Mouse (Mus musculus) heart, adult 11 months (tissue): Measurements from ENCODE around the gene Gm12216.

Source experiments
- DNase-seq: peaks from one replicate; pipeline ENCODE4 v3.0.0; 2022

Gm12216 gene

DNA sequence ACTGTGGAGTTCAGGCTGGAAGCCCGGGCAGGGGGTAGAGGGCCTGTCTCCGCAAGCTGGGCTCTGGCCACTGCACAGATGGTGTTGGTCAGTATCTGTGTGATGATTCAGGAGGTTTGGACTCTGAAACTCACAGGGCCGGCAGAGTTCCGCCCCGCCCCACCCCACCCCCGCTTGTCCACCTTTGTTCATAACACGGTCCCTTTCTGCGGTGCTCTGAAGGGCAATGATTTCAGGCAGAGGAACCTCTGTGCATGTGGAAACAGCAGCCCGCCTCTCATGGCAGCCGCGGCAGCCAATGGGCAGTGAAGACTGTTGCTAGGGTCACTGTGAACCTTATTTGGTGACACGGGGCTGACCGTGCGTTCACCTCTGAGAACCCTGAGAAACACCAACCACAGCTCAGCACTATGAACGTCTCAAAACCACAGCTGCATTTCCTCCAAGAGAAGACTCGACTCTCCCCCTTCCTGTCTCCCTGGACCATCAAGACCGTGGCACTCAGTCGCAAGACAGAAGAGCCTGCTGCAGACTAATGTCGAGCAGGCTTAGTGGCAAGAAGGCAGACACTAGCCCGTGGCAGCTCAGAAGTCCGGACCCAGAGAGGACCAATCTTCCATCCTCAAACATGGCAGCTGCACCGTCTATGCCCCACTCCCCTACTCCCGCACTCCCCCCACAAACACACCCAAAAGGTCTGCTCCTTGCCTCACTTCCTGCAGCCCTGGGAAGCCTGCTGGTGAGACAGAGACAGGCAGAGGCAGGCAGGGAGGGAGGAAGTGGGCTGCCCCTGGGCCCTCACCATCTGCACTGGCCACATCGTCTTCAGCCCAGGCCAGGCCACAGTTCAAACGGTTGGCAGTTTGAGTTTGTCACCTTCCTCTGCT, 64.1 kb downstream of the Gm12216 start:
- peak; percentile 99 for DNase-seq

DNA sequence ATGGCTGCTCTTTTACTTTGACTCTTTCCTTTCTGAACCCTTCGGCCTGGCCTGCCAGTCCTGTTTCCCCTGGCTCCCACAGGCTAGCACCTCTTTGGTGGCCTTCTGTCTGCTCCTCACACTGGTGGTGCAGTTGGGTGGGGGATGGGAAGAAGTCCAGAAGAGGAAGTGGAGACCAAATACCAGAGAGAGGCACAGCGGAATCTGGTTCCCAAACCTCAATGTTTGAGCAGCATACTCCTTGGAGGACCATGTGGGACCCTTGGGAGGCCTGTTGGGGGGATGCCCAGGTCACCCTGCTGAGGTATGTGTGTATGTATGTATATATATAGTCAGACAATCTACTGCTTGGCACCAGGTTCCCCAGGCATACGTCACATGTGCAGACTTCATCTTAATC, 65.0 kb downstream of the Gm12216 start:
- peak; percentile 96 for DNase-seq

DNA sequence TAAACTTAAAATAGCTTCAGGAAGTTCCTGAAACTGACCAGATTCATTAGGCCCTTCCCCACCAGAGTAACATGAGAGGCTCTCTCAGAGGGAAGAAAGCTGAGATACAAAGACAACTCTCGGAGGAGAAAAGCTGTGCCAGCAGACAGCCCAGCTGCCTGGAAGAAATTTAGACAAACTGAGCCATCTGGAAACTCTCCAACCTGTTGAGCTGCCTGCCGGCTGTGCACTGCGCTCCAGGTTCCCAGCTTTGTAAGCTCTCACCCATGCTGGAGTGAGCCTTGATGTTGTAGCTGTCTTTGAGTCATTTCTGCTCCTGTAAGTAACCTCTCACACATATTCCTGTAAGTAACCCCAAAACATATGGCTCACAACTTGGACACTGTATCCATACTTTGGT, 66.1 kb downstream of the Gm12216 start:
- peak; percentile 95 for DNase-seq

DNA sequence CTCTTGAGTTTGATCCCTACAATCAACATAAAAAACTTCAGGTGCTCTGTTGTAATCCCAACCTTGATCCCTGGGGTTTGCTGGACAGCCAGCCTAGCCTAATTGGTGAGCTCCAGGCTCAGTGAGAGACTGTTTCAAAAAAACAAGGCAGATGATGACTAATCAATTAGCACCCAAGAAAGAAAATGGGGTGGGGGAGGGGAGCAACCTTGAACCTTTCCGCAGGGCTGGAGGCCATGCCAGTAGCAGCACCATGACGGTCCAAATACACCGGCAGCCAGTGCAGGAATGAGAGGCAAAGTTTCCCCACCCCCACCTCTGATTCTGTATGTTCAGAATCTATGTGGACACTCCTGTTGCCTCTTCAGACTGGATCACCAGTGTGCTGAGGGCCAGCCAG, 69.8 kb downstream of the Gm12216 start:
- no peak for DNase-seq

DNA sequence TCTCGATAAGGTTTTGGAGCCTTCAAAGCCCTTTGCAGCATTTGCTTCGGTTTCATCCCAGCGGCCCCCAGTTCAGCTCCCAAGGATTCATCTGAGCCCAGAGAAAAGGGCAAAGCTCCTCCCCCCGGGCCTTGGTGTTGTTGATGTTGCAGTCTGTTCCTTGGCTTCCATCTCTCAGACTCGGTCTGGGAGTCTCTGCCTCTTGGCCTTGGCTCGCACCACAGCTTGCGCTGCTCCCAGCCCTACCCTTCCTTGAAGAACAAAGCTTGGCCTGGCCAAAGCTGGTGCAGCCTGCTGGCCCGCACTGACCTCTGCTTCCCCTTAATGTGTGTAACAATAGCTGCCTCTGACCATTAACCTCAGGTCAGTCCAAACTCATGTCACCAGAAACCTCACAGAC, 70.9 kb downstream of the Gm12216 start:
- peak; percentile 99 for DNase-seq

DNA sequence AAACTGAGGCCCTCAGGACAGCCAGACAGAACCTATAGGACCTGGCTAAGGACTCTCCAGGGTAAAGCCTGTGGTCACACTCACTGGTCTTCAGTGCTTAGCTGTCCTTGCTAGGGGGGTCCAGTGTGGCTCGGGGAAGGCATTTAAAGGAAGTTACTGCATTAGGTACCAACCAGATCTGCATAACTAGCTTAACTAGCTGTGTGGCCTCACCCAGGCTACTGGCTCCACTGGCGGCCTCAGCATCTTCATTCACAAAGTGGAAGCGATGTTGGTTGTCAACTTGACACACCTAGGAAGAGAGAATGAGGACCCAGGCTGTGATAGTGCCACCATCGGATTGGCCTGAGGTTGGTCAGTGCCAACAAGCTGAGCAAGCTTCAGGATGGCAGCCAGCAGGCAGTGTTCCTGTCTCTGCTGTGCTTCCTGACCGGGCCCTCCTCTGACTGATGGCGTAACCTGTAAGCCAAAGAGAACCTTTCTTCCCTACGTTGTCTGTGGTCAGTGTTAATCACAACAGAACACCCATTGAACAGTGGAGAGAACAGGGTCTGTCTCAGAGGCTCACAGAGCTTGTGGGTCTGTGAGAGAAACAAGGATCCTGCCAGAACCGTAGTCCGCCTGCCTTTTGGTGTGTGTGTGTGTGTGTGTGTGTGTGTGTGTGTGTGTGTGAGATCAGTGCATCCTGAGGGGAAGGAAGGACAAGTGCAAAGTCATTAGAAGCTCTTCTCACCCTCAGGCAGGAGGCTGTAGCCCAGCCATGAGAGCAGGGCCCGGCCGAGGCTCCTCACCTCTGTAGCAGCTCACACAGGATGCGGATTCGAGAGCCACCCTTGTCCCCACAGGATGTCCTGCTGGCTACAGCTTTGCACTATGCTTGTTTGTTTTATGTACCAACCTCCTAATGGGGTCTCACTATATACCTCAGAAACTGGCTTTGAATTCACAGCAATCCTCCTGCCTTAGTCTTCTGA, 72.7 kb downstream of the Gm12216 start:
- DNase-seq: peak; percentile 96

GRCm38 (mm10) chr11:53785311-53785936, 73.6 kb downstream of the Gm12216 start:
- peak; percentile 95 for DNase-seq

DNA sequence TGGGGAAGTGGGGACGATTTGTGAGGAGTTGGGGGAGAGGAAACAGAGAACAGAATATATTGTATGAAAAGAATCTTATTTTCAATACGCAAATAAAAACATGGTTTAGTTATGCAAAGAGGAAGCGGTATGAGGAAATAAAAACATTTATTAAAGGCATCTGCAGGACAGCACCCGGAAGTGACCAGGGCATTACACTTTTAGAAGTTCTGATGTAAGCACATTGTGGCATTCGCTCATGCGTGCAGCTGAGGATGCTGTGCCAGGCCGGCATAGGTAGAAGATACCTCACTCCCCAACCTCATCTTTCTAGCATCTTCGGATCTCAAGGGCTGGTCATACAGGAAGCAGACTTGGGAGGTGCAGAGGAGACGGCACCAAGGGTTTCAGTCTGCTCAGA, 75.8 kb downstream of the Gm12216 start:
- DNase-seq: no peak

GRCm38 (mm10) chr11:53781964-53782363, 77.1 kb downstream of the Gm12216 start:
- DNase-seq: peak; percentile 98

- DNase-seq: peak; percentile 92
Observed at GRCm38 (mm10) chr11:53781201-53781775, 77.8 kb downstream of the Gm12216 start.

- DNase-seq: peak; percentile 92
Observed at GRCm38 (mm10) chr11:53780262-53780661, 78.8 kb downstream of the Gm12216 start.

- DNase-seq: no peak
Observed at GRCm38 (mm10) chr11:53779808-53780207, 79.2 kb downstream of the Gm12216 start.

GRCm38 (mm10) chr11:53778455-53778854, 80.6 kb downstream of the Gm12216 start:
- DNase-seq: no peak

DNA sequence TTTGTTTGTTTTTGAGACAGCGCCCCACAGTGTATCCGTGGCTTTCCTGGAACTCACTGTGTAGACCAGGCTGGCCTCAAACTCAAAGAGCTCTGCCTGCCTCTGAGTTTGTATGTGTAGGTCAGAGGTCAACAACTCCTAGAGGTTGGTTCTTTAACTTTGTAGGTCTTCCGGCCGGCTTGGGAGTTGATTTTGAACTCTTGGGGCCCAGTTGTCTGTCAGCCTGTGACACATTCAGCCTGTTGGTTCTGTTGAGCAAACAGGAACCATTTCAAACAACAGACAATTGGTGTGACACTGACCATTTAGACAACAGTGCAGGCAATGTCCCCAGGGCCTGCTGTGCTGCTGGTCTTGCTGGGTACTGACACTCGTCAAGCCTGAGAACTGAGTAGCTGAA, 81.3 kb downstream of the Gm12216 start:
- no peak for DNase-seq

- peak; percentile 97 for DNase-seq
Observed at GRCm38 (mm10) chr11:53774659-53775255, 84.3 kb downstream of the Gm12216 start.

GRCm38 (mm10) chr11:53773641-53774360, 85.3 kb downstream of the Gm12216 start:
- DNase-seq: peak; percentile 91

GRCm38 (mm10) chr11:53773087-53773486, 86.0 kb downstream of the Gm12216 start, which contains the start of gene Gm17334:
Gene Gm17334, minus strand, starts transcription at chr11:53773187.
- no peak for DNase-seq

DNA sequence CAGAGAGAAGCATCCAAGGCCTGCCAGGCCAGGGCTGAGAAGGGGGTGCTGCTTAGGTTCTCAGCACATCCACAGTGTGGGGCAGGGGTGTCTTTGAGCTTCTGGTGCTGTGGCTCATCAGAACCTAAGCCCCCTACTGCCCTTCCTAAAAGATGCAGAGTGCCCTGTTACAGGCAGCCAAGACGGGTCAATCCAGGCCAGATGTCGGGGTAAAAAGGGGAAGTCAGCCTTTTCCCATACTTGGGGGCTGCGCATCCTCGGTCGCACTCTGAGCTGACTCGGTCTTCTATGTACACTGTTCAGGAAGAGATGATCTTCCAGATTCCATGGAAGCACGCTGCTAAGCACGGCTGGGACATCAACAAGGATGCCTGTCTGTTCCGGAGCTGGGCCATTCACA, 86.5 kb downstream of the Gm12216 start:
- DNase-seq: peak; percentile 94

DNA sequence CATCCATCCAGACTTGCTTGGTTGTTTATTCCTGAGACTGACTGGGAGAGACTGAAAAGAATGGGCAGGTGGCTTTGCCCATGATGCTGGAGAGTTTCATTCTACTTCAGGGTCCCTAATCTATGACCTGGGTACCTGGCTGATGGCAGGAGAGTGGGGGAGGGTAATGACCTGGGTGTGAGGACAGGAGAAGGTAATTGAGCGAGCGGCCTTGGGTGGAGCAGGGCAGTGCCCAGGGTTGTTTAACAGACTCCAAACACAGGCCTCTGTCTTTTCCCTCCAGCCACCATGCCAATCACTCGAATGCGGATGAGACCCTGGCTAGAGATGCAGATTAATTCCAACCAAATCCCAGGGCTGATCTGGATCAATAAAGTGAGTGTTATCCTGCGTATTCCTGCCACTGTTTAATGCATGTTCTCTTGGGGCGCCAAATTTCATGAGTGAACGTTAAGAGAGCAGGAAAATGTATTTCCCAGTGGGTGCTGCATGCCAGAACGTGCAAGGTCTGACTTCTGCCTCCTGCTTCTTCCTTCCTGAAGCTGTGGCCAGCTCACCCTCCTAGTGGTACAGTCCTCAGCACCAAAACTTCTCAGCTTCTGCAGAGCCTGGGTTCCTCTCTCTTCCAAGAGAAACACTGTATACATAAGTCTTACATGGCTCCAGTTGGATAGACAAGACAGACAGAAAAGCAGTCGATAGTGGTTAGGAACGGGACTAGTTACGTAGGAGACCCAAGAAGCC, 87.9 kb downstream of the Gm12216 start:
- DNase-seq: peak; percentile 94

GRCm38 (mm10) chr11:53770125-53770791, 88.8 kb downstream of the Gm12216 start:
- DNase-seq: peak; percentile 99
